Mouse (Mus musculus) bone marrow macrophage, adult 2 months (primary cell): ENCODE results near the gene Pld1. TPM values are rescaled to one million over a fixed set of nuclear protein-coding genes. Genes with fewer than 3 reads are reported as not detected.

Source experiments
- H3K27ac ChIP-seq: 2 replicates; pipeline ENCODE4 v1.5.1; 2012; ENCODE audit warnings: low read depth, low read length; ENCODE audit not compliant: insufficient read depth
- H3K4me1 ChIP-seq: 2 replicates; pipeline ENCODE4 v1.6.1; 2012; ENCODE audit warnings: low read length; ENCODE audit not compliant: control insufficient read depth, insufficient read depth
- H3K4me3 ChIP-seq: 2 replicates; pipeline ENCODE4 v1.5.1; 2012; ENCODE audit warnings: mild to moderate bottlenecking, low read length, moderate library complexity; ENCODE audit not compliant: insufficient read depth
- CTCF ChIP-seq: IDR thresholded peaks from 2 replicates; pipeline ENCODE4 v1.5.1; 2012; ENCODE audit warnings: low read depth, mild to moderate bottlenecking, low read length, moderate library complexity
- POLR2A ChIP-seq: IDR thresholded peaks from 2 replicates; pipeline ENCODE4 v1.6.1; 2012; ENCODE audit warnings: mild to moderate bottlenecking, low read depth, low read length, borderline replicate concordance
- polyA plus RNA-seq: library from polyadenylated mRNA; stranded (reverse); fragments of >200 nt; gene quantifications from 2 replicates; pipeline ENCODE4 v1.2.4, GENCODE M21; 2012; ENCODE audit not compliant: missing spikeins, insufficient read depth, insufficient read length

The Pld1 gene
- polyA plus RNA-seq, 1 experiment: 16.2 TPM

GRCm38 (mm10) chr3:27968671-27969070 is 30.2 kb downstream of the Pld1 start:
- Histone ChIP-seq H3K27ac (no peak overlapping the region), H3K4me1 (peaks cover 2% of the 10 kb centered on the region), H3K4me3 (no peak overlapping the region)
- no peak for TF ChIP-seq POLR2A
- no peak for TF ChIP-seq CTCF

- TF ChIP-seq POLR2A (no peak), CTCF (no peak)
- Histone ChIP-seq H3K4me3 (no peak overlapping the region), H3K4me1 (peaks cover 2% of the 10 kb centered on the region), H3K27ac (no peak overlapping the region)
Measured at GRCm38 (mm10) chr3:27973936-27974335, 35.4 kb downstream of the Pld1 start.

- peaks cover 2% of the 10 kb centered on the region for H3K4me1 ChIP-seq
- no peak overlapping the region for H3K27ac ChIP-seq
- TF ChIP-seq POLR2A (no peak), CTCF (no peak)
- H3K4me3 ChIP-seq: no peak overlapping the region
Measured at GRCm38 (mm10) chr3:27974981-27975380, 36.5 kb downstream of the Pld1 start.

DNA sequence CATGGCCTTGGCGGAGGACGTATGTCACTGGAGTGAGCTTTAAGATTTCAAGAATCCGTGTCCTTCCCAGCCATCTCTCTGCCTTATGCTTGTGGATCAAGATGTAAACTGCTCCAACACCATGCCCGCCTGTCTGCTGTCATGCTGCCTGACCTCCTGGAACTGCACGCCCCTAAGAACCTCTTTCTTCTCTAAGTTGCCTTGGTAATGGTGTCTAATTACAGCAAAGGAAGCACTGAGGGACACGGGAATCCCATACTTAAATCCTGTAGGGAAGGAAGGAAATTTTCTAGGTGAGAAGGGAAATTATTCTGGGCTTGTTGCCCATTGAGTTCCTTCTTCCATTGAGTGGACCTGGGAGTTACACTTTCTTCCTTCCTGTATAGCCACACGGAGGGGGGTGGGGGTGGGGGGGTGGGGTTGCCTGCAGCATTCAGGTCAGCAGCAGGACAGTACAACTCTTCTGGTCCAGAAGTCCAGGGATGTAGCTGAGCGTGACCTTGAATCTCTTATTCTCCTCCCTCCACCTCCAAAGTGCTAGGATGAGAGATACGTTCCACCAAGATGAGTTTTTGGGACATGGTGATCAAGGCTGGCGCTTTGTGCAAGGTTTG is 38.5 kb downstream of the Pld1 start:
- TF ChIP-seq CTCF (no peak), POLR2A (no peak)
- H3K4me1 ChIP-seq: peaks cover 2% of the 10 kb centered on the region
- no peak overlapping the region for H3K27ac ChIP-seq
- no peak overlapping the region for H3K4me3 ChIP-seq

DNA sequence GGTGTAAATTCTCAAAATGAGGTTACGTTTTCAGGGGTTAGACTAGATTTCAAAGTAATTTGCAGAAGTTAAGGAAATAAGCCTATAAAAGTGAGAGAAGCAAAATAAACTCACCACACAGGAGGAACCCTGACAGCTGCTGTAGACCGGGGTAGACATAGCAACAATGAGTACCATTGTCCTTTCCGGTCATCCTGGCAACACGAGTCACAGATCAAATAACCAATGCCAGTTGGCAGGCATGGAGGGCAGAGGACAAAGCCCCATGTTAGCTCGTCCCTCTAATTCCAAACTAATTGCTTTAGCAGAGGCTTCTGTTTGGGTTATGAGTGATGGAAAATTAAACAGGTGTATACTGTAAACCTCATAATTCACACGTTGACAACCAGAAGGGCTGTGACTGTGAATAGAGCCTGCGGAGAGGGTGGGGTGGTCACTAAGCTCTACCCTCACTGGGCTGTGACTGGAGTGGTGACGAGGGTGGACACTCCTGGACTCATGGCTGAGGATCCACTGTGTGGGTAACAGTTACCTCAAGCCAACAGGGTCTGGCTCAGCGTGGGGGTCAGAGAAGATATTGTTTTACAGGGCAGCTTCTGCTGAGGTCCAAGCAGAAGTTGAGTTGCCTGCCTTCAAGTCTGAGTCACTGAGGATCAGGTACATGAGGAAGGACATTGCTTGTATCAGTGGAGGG is 39.7 kb downstream of the Pld1 start:
- TF ChIP-seq POLR2A: no peak
- no peak for TF ChIP-seq CTCF
- H3K27ac ChIP-seq: no peak overlapping the region
- no peak overlapping the region for H3K4me3 ChIP-seq
- peaks cover 2% of the 10 kb centered on the region for H3K4me1 ChIP-seq

GRCm38 (mm10) chr3:27981591-27981990 is 43.1 kb downstream of the Pld1 start:
- no peak overlapping the region for H3K27ac ChIP-seq
- H3K4me1 ChIP-seq: peaks cover 5% of the 10 kb centered on the region
- no peak overlapping the region for H3K4me3 ChIP-seq
- no peak for TF ChIP-seq POLR2A
- no peak for TF ChIP-seq CTCF

- no peak overlapping the region for H3K27ac ChIP-seq
Measured at GRCm38 (mm10) chr3:27982436-27983017, 44.0 kb downstream of the Pld1 start.

GRCm38 (mm10) chr3:27983274-27983673 is 44.8 kb downstream of the Pld1 start:
- H3K4me1 ChIP-seq: peaks cover 5% of the 10 kb centered on the region
- no peak overlapping the region for H3K27ac ChIP-seq
- no peak overlapping the region for H3K4me3 ChIP-seq
- TF ChIP-seq POLR2A (no peak), CTCF (no peak)

More at GRCm38 (mm10) chr3:27982436-27983017, 44.0 kb downstream of the Pld1 start:
- TF ChIP-seq CTCF (no peak; the same call in 1 of the 2 replicates), POLR2A (no peak)
- Histone ChIP-seq H3K4me3 (no peak overlapping the region), H3K4me1 (peaks cover 5% of the 10 kb centered on the region)

- Histone ChIP-seq H3K27ac (peak overlapping the region; percentile 68), H3K4me1 (peaks cover 5% of the 10 kb centered on the region), H3K4me3 (peak overlapping the region; percentile 67)
- TF ChIP-seq POLR2A (no peak), CTCF (no peak)
Measured at GRCm38 (mm10) chr3:27983935-27984577, 45.6 kb downstream of the Pld1 start.
